Mouse (Mus musculus): ENCODE measurements at regions not wholly inside any gene's neighbourhood (a gene's known extent, or its start where the extent isn't known, plus 50 kb on each side); places are given as distances from the start of the nearest gene placed in this dataset.

GRCm38 (mm10) chr1:183717060-183717459 is 296.0 kb upstream of the Dusp10 start:
- TF ChIP-seq POLR2A (IDR thresholded peaks at IDR 0.05; ENCODE audit: low read depth, low read length) (no peak), CTCF (IDR thresholded peaks at IDR 0.05; ENCODE audit: extremely low read depth, insufficient read length, insufficient replicate concordance, low read depth, low read length) (no peak)
